Mouse (Mus musculus) gastrocnemius, postnatal 14 days (tissue): ENCODE measurements at regions not wholly inside any gene's neighbourhood (a gene's known extent, or its start where the extent isn't known, plus 50 kb on each side); places are given as distances from the start of the nearest gene placed in this dataset.
"Not testable (repeated sequence)": the region's sequence is repeated elsewhere in the genome, so short reads cannot be mapped to it uniquely, and the experiment has no call there.

Source experiments
- DNase-seq: peaks from one replicate; pipeline ENCODE4 v3.0.0; 2021; ENCODE audit warnings: mixed read lengths
- intact Hi-C: fragments of 180-260 bp; cut with DNase I; formaldehyde crosslinking; loops from one replicate; pipeline ENCODE4 v1.15.1; 2025; ENCODE audit warnings: low total_unique reads

GRCm38 (mm10) chr16:55758707-55759067, 80.0 kb downstream of the Nfkbiz start:
- intact Hi-C loops = no loop called here
- no peak for DNase-seq

GRCm38 (mm10) chr16:55757952-55758706, 80.6 kb downstream of the Nfkbiz start:
- no peak for DNase-seq
- intact Hi-C loops = no loop called here

GRCm38 (mm10) chr16:55757422-55757815, 81.3 kb downstream of the Nfkbiz start:
- intact Hi-C loops, DNase-seq: not testable (repeated sequence)

DNA sequence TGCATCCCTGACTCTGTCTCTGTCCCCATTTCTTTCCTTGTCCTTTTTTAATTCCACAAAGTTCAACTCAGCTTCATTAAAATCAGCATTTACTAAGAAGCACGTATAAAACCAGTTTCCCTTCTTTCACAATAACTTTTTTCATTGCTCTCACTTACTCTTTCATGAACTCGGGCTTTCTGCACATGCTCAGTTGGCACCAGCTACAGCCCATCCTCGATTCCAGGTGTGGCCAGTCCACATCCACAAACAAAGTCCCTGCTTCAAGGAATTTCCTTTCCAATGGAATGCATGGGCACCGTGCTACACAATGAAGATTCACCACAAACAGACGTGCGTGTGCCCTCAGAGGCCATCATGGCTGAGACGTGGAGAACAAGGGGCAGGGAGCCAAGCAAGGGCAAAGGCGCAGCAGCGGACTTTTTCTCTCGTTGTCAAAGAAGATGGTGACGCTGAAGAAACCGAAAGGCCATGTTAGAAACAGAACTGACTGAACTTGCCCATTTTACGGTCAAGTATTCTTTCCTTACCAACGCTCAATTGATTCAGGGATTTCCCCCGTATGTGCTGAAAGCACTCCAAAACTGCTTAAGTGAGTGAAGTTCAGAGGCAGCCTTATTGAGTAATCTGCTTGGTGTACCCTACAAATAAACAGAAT, 81.8 kb downstream of the Nfkbiz start:
- intact Hi-C loops = no loop called here
- no peak for DNase-seq

DNA sequence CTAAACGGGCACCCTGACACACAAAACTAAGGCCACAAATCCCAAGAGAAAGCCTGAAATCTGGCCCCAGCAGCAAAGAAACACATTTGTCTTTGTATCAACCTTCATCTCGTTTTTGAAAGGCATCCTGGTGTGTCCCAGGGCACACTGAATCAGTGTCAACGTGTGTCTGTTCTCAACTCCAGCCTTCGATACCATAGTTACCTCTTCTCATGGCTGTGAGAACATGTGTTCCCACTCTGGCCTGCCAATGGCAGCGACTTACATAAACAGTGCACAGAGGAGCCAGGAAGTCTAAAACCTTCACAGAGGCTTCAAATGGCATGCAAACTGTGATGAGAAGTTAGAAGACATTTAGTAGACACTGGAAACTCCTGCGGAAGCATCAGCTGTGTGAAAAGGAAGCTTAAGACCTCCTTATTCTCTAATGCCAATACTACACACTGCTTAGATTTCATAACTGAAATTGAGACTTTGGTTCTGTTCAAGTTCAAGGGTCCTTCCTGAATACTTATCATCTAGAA, 83.3 kb downstream of the Nfkbiz start:
- DNase-seq = no peak
- intact Hi-C loops = no loop called here

DNA sequence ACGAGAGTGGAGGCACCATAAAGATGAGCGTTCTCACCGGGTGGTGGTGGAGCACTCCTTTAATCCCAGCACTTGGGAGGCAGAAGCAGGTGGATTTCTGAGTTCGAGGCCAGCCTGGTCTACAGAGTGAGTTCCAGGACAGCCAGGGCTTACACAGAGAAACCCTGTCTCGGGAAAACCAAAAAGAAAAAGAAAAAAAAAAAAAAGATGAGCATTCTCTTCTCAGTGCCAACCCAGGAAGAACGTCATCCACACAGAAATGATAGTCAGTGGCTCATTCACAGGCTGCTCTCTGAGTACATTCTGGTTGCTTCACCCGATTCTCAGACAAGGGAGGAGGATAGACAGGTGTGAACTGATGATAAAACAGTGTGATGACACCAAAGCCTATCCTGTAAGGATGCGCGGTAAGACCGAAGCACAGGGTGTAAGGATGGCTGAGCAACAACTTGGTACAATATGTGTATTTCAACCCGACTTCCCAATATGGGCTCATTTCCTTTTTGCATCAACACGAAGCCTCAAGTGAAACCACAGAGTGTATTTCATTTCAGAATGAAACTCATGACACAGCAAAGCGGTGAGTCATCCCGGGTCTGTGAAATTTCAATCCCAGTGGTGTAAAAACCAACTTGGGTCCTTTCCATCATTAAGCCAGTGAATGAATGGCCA, 84.5 kb downstream of the Nfkbiz start:
- no peak for DNase-seq
- intact Hi-C loops = no loop called here

- no peak for DNase-seq
Measured at GRCm38 (mm10) chr16:55753380-55753779, 85.3 kb downstream of the Nfkbiz start.

DNA sequence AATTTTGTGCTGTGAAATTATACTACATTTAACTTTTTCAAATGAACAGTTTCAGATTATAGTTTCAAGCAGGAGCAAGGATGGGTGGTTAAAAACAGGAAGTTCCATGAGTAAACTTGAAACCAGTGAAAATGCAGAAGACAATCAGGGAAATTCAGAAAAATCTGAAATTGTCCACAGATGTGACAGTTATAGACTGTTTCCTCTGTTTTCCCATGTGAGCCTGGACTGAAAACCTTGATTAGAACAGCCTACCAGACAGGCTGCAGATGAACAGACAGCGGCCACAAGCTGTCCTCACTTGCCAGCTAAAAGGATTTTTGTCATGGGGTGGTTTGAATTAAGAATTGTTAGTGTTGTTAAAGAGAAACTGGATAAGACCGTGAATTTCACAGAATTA, 91.4 kb downstream of the Nfkbiz start:
- no peak for DNase-seq
- intact Hi-C loops = no loop called here

More at GRCm38 (mm10) chr16:55753380-55753779, 85.3 kb downstream of the Nfkbiz start:
- intact Hi-C loops = no loop called here

- intact Hi-C loops = no loop called here
- no peak for DNase-seq
Measured at GRCm38 (mm10) chr16:55746159-55746558, 92.5 kb downstream of the Nfkbiz start.

DNA sequence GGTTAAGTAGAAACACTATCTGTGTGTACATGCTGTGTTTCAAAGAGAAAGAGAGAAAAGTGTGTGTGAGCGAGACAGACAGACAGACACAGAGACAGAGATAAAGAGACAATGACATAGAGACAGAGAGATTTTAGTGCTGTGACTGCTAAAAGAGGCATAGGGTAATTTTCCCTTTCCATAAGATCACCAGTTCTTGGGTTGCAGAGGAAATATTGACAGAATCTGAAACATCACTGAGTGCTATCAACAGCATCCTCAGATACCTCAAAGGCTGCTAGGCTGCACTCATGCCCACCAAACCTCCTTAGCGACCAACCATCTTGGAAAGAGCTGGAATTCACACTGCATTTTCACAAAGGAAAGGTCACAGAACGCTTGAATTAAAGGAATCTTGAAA, 93.6 kb downstream of the Nfkbiz start:
- intact Hi-C loops = no loop called here
- DNase-seq = no peak

GRCm38 (mm10) chr16:55741099-55741863, 97.4 kb downstream of the Nfkbiz start:
- intact Hi-C loops = no loop called here
- no peak for DNase-seq

GRCm38 (mm10) chr16:55738741-55739140, 100.0 kb downstream of the Nfkbiz start:
- intact Hi-C loops = no loop called here
- no peak for DNase-seq

- no peak for DNase-seq
- intact Hi-C loops = no loop called here
Measured at GRCm38 (mm10) chr16:55735476-55735968, 103.2 kb downstream of the Nfkbiz start.

GRCm38 (mm10) chr16:55734301-55734700, 104.4 kb downstream of the Nfkbiz start:
- intact Hi-C loops = no loop called here

GRCm38 (mm10) chr16:55733751-55734150, 104.9 kb downstream of the Nfkbiz start:
- DNase-seq = no peak
- intact Hi-C loops = no loop called here

More at GRCm38 (mm10) chr16:55734301-55734700, 104.4 kb downstream of the Nfkbiz start:
- DNase-seq = no peak

- intact Hi-C loops = no loop called here
- DNase-seq = peak; percentile 10
Measured at GRCm38 (mm10) chr16:55731003-55731402, 107.7 kb downstream of the Nfkbiz start.

DNA sequence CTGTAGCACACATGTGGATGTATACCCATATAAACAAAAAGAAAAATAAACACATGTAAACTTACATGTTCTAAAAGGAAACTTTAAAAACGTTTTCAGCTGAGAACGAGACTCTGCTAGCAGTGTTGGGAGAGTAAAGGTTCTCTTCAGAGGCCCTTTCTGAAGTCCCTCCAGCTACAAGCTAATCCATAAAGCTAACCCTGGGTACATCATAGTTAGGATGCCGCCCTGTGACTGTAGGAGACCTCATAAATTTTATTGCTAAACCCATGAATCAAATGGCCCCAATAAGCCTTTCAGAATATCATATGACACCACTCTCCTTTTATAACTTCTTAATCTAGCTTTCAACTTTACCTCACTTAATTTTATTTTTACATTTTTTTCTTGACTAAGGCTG, 112.2 kb downstream of the Nfkbiz start:
- intact Hi-C loops = no loop called here
- no peak for DNase-seq

DNA sequence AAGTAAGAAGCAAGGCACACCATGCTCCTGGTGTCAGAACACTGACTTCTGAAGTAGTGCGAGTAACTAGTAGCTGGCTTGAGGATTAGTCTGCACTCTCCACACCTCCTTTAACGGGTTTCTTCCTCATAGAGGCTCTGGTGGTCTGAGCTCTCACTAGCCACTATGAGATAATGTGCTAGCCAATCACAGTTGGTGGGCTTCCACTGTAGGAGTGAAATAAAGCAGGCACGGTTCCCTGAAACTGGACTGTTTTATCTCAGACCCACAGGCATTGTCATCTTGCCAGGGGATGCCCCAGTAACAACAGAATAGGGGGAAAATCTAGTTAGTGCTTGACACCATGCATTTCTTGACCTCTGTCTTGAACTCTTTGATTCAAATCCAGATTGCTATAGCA, 118.3 kb downstream of the Nfkbiz start:
- DNase-seq = no peak

GRCm38 (mm10) chr16:55710017-55710416, 128.7 kb downstream of the Nfkbiz start:
- intact Hi-C loops = no loop called here
- no peak for DNase-seq

More for the DNA sequence above, 118.3 kb downstream of the Nfkbiz start:
- intact Hi-C loops = no loop called here

DNA sequence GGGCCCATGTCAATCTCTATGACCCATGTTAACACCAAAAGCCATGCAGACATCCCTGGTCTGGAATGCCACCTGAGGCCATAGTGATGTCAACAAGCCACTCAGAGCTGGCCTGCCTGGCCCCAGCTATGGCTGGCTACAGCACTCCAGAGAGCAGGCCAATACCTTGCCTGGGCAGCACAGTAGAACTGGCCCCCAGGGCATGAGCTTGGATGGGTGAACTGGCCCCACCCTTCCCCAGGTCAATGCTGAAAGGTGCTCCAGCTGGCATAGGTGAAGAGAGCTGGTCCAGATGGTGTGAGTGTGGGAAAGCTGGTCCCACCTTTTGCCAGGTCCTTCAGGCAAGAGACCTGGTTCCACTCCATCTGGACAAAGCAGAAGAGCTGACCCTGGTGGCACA, 132.2 kb downstream of the Nfkbiz start:
- intact Hi-C loops = no loop called here
- no peak for DNase-seq
